Mouse (Mus musculus) liver, embryonic 15.5 days (tissue): ENCODE measurements around the gene Mrpl24. TPM values are rescaled to one million over a fixed set of nuclear protein-coding genes. Genes with fewer than 3 reads are reported as not detected.

Experiments
- ATAC-seq: fragments of 200-750 bp; cut with Nextera tagmentation; 2 replicates; pipeline ENCODE4 v1.8.0; 2017; ENCODE audit warnings: moderate number of reproducible peaks, mild to moderate bottlenecking, moderate library complexity; ENCODE audit not compliant: insufficient read depth
- H3K27ac ChIP-seq: fragments of 300-500 bp; sonication (generic); replicated peaks from 2 replicates; pipeline ENCODE4 v1.5.1; 2015; ENCODE audit warnings: mild to moderate bottlenecking, inconsistent platforms
- H3K27me3 ChIP-seq: fragments of 300-500 bp; sonication (generic); 2 replicates; pipeline ENCODE4 v1.6.1; 2015; ENCODE audit warnings: mild to moderate bottlenecking, inconsistent platforms
- H3K36me3 ChIP-seq: fragments of 300-500 bp; sonication (generic); replicated peaks from 2 replicates; pipeline ENCODE4 v1.6.1; 2015; ENCODE audit warnings: moderate library complexity, mild to moderate bottlenecking, inconsistent platforms
- H3K4me1 ChIP-seq: fragments of 300-500 bp; sonication (generic); replicated peaks from 2 replicates; pipeline ENCODE4 v1.6.1; 2015; ENCODE audit warnings: inconsistent platforms
- H3K4me2 ChIP-seq: fragments of 300-500 bp; sonication (generic); 2 replicates; pipeline ENCODE4 v1.6.1; 2015; ENCODE audit warnings: moderate library complexity, mild to moderate bottlenecking, inconsistent platforms
- H3K4me3 ChIP-seq: fragments of 300-500 bp; sonication (generic); replicated peaks from 2 replicates; pipeline ENCODE4 v1.5.1; 2015; ENCODE audit warnings: mild to moderate bottlenecking, inconsistent platforms
- H3K9ac ChIP-seq: fragments of 300-500 bp; sonication (generic); 2 replicates; pipeline ENCODE4 v1.6.1; 2015; ENCODE audit warnings: moderate library complexity, mild to moderate bottlenecking, inconsistent platforms
- H3K9me3 ChIP-seq: fragments of 300-500 bp; sonication (generic); replicated peaks from 2 replicates; pipeline ENCODE4 v1.6.1; 2016; ENCODE audit warnings: inconsistent platforms
- WGBS: fragments of 180-500 bp; shearing (Covaris S2); methylation state at CpG from one replicate; pipeline ENCODE4 v1.1.7; 2015; ENCODE audit warnings: mixed read lengths; ENCODE audit not compliant: insufficient replicate concordance; 5-methylcytosine and 5-hydroxymethylcytosine counted together
- polyA plus RNA-seq: library from polyadenylated mRNA; unstranded; fragments of >200 nt; fragmentation: Nextera tagmentation; extraction: Ambion mirVana; gene quantifications from 2 replicates; pipeline ENCODE4 v1.2.1, GENCODE M21; 2015

Gene Mrpl24
- polyA plus RNA-seq, 1 experiment from 2014 or later, result 33.5 TPM

- Histone ChIP-seq H3K27ac (no peak overlapping the region), H3K4me1 (peaks cover 49% of the 10 kb centered on the region), H3K4me3 (no peak overlapping the region), H3K27me3 (no peaks in the 10 kb centered on the region), H3K4me2 (no peak overlapping the region), H3K36me3 (peaks cover 71% of the 10 kb centered on the region), H3K9ac (no peak overlapping the region), H3K9me3 (no peaks in the 10 kb centered on the region)
- WGBS, result 71% methylated on average over 5 of the region's 5 CpGs
- no peak for ATAC-seq
Measured at GRCm38 (mm10) chr3:87934026-87934425, 14.7 kb downstream of the Mrpl24 start.

DNA sequence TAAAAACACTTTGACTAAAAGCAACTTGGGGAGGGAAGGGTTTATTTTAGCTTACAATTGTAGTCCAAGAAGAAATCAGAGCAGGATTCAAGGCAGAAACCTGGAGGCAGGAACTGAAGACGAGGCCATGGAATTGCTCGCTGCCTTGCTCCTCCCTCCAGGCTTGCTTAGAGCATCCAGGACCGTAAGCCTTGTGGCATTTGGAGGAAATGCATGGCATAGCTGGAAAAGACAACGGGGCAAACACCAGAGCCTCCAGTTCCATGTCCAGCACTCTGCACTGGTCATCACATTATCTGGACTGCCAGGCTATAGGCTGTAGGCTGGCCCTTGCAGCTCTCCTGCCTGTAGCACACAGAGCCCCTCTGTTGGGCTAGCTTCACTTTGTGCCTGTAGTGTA, 15.2 kb downstream of the Mrpl24 start:
- WGBS, result 75% methylated on average over 4 of the region's 4 CpGs

DNA sequence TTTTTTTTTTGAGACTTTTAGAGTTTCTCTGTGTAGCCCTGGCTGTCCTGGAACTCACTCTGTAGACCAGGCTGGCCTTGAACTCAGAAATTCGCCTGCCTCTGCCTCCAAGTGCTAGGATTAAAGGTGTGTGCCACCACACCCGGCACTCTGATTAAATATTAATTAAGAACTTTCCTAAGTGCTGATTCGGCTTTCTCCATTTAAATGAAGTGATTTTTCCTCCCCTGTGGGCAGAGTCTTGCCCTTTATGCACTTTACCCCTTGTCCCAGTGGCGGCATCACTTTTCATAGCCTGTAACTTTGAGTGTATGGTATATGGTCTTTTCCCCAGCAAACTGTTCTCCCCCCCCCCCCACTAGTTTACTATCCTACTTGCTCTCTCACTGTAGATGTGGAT, 15.9 kb downstream of the Mrpl24 start:
- Histone ChIP-seq H3K4me2 (no peak overlapping the region), H3K9me3 (no peaks in the 10 kb centered on the region), H3K27me3 (no peaks in the 10 kb centered on the region), H3K4me1 (peaks cover 43% of the 10 kb centered on the region), H3K27ac (no peak overlapping the region), H3K4me3 (no peak overlapping the region), H3K36me3 (peaks cover 83% of the 10 kb centered on the region), H3K9ac (no peak overlapping the region)
- no peak for ATAC-seq
- 70% methylated on average over 4 of the region's 4 CpGs for WGBS

More for the DNA sequence above, 15.2 kb downstream of the Mrpl24 start:
- Histone ChIP-seq H3K4me1 (peaks cover 44% of the 10 kb centered on the region), H3K27ac (no peak overlapping the region), H3K9ac (no peak overlapping the region), H3K4me3 (no peak overlapping the region), H3K36me3 (peaks cover 76% of the 10 kb centered on the region), H3K9me3 (no peaks in the 10 kb centered on the region), H3K27me3 (no peaks in the 10 kb centered on the region), H3K4me2 (no peak overlapping the region)
- ATAC-seq, result no peak

DNA sequence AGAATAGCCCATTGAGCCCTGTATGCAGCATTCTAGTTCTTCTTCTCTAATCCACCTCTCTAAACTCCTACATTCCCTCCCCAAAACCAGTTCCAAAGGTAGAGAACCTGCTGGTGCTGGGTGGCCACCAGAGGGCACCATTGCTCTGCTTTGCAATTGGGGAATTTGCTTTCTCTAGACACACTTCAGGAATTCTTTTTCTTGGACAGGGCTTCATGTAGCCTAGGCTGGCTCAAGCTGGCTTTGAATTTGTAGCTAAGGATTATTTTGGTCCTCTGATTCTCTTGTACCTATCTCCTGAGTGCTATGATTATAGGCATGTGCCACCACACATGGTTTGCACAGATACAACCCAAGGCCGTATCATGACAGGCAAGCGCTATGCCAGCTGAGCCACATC, 16.5 kb downstream of the Mrpl24 start:
- Histone ChIP-seq H3K9ac (no peak overlapping the region), H3K9me3 (no peaks in the 10 kb centered on the region), H3K4me3 (no peak overlapping the region), H3K4me1 (peaks cover 42% of the 10 kb centered on the region), H3K4me2 (no peak overlapping the region), H3K36me3 (peaks cover 88% of the 10 kb centered on the region), H3K27me3 (no peaks in the 10 kb centered on the region), H3K27ac (no peak overlapping the region)
- 95% methylated on average over 2 of the region's 2 CpGs for WGBS
- no peak for ATAC-seq

DNA sequence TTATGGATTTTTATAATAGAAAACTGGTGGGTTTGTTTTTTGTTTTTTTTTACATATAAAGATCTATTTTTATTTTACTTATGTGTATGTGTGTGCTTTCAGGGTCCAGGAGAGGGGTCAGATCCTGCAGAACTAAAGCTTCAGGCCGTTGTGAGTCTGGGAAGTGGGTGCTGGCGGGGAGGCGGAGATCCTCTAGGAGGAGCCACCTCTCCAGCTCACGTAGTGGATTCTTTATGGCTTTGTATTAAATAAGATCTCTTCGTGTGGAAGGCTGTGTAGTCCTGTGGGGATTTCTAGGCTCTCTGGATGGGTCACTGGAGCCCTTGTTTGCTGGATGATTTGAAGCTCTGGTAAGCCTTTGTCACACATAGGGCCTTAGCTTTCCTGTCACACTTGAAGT, 21.3 kb downstream of the Mrpl24 start:
- Histone ChIP-seq H3K4me3 (no peak overlapping the region), H3K27me3 (peaks cover 15% of the 10 kb centered on the region), H3K36me3 (peaks cover 77% of the 10 kb centered on the region), H3K9me3 (no peaks in the 10 kb centered on the region), H3K4me2 (no peak overlapping the region), H3K9ac (no peak overlapping the region), H3K27ac (no peak overlapping the region), H3K4me1 (peaks cover 6% of the 10 kb centered on the region; the same call in 1 of the 2 replicates)
- 84% methylated on average over 5 of the region's 5 CpGs for WGBS
- ATAC-seq, result no peak

- H3K27ac ChIP-seq, result no peak overlapping the region
- no peak overlapping the region for H3K9ac ChIP-seq
- no peak for ATAC-seq
- no peak overlapping the region for H3K4me2 ChIP-seq
- WGBS, result 84% methylated on average over 2 of the region's 2 CpGs
- peaks cover 6% of the 10 kb centered on the region; the same call in 1 of the 2 replicates for H3K4me1 ChIP-seq
- no peaks in the 10 kb centered on the region for H3K9me3 ChIP-seq
- no peak overlapping the region for H3K4me3 ChIP-seq
- peaks cover 33% of the 10 kb centered on the region for H3K27me3 ChIP-seq
- H3K36me3 ChIP-seq, result peaks cover 60% of the 10 kb centered on the region
Measured at GRCm38 (mm10) chr3:87942471-87942870, 23.2 kb downstream of the Mrpl24 start.

DNA sequence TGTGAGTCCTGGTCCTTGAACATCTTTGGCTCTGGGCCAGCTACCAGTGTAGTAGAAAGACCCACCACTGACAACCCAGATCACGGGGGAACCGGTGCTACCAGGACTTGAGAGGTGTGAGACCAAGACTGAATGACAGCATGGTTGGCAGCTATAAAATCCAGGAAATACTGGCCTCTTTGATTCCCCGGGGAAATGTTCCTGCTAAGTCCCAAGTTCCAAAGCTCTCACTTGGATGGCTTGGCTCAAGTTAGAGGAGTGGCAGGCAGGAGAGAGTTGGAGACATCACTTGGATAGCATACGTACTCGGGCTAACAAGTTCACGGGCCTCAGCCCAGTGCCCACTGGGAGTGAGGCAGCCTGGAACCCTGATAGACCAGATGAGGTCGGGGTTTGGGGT, 24.3 kb downstream of the Mrpl24 start:
- Histone ChIP-seq H3K9ac (no peak overlapping the region), H3K4me1 (peaks cover 17% of the 10 kb centered on the region), H3K4me2 (no peak overlapping the region), H3K27me3 (peaks cover 44% of the 10 kb centered on the region), H3K4me3 (no peak overlapping the region), H3K27ac (no peak overlapping the region), H3K36me3 (peaks cover 48% of the 10 kb centered on the region), H3K9me3 (no peaks in the 10 kb centered on the region)
- ATAC-seq, result no peak
- WGBS, result 70% methylated on average over 7 of the region's 7 CpGs

DNA sequence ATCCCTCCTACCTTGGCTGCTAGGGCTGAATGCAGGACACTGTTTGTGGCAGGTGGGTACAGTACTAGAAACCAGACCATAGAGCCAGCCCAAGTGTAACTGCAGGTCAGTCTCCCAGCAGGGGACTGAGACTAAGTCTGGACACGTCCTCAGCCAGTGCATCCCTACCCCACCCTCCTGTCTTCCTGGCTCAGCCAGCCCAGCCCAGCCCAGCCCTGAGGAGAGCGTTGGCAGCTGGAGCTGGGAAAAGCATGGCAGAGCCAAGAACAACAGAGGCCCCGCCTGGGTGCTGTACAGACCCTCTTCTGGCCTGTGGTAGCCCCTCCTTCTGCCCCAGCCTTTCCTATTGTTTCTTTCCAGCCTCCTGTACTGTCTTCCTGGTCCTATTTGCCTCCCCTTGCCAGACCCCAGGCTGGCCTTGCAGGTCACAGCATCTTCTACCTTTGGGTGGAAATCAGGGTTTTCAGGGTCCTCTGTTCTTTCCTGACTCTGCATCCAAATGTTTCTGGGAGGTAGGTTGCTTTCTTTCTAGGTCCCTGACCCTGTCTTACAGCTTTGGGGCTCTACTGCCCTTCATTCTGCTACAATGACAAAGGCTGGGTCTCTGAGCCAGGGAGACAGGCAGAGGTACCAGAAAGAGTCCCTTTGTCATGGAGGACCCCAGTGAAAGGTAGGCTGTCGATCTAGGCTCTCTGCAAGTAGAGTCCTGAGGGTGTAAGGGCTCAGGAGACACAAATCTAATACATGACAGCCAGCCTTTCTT, 25.7 kb downstream of the Mrpl24 start:
- 37% methylated on average over 4 of the region's 4 CpGs for WGBS
- H3K4me1 ChIP-seq, result peaks cover 23% of the 10 kb centered on the region
- H3K4me2 ChIP-seq, result no peak overlapping the region
- no peak overlapping the region for H3K27ac ChIP-seq
- H3K9me3 ChIP-seq, result no peaks in the 10 kb centered on the region
- no peak overlapping the region for H3K4me3 ChIP-seq
- H3K36me3 ChIP-seq, result peaks cover 34% of the 10 kb centered on the region
- ATAC-seq, result no peak
- no peak overlapping the region for H3K9ac ChIP-seq
- H3K27me3 ChIP-seq, result peaks cover 59% of the 10 kb centered on the region

GRCm38 (mm10) chr3:87945781-87946540, 26.7 kb downstream of the Mrpl24 start:
- no peak overlapping the region for H3K4me2 ChIP-seq
- H3K27ac ChIP-seq, result no peak overlapping the region
- 25% methylated on average over 12 of the region's 12 CpGs for WGBS
- H3K4me3 ChIP-seq, result no peak overlapping the region
- H3K4me1 ChIP-seq, result peaks cover 23% of the 10 kb centered on the region
- no peaks in the 10 kb centered on the region for H3K9me3 ChIP-seq
- H3K9ac ChIP-seq, result no peak overlapping the region
- no peak for ATAC-seq
- peaks cover 68% of the 10 kb centered on the region for H3K27me3 ChIP-seq
- H3K36me3 ChIP-seq, result peaks cover 26% of the 10 kb centered on the region

DNA sequence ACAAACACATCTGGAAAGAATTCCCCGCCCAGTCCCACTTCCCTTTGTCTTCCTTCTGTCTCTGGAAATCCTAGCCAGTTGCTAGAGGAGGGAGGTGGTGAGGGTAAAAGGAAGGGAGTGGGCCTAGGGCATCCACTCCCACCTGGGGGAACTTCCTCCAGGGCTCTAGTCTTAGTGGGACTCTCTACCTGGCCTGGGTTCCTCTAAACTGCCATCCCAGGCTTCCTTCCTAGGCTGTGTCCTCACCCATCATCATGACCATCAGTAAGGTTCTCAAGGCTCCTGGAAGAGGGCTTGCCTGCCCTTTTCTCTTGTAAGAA, 27.2 kb downstream of the Mrpl24 start:
- no peak for ATAC-seq
- no peak overlapping the region for H3K4me2 ChIP-seq
- H3K27me3 ChIP-seq, result peaks cover 74% of the 10 kb centered on the region
- no peak overlapping the region for H3K4me3 ChIP-seq
- H3K9me3 ChIP-seq, result no peaks in the 10 kb centered on the region
- no peak overlapping the region for H3K27ac ChIP-seq
- no peak overlapping the region for H3K9ac ChIP-seq
- H3K36me3 ChIP-seq, result peaks cover 20% of the 10 kb centered on the region
- WGBS, result 15% methylated on average over 1 of the region's 1 CpGs
- H3K4me1 ChIP-seq, result peaks cover 23% of the 10 kb centered on the region

DNA sequence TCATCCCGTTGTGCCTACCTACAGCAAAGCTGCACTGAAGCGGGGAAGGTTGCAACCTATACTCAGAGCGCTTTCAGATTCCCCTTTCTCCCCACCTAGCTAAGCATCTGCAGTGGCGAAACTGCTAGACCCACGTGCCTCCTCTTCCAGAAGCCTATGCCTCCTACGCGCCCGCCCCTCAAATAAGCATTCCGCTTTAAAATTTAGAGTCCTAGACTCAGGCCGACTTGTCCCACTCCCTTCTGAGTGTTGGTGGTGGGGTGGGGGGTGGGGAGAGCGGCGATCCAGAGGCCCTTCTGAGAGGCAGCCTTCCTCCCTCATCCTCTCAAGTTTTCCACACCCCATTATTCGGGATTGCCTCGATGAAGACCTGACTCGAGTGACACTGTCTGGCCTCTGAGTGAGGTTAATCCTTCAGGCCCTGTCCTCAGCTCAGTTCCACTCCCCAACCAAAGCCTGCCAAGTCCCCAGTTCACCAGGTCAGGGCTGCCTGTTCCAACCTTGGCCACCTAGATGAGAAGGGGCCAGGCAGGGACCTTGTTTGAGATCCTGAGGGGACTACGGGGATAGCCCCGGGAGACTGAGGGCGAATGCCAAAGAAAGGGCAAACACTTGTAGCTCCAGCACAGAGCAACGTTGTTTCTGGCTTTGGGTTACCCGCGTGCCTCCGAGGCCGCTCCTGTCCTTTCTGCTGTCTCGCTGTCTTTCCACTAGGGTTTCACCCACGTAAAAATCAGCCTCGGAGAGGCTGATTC, 27.9 kb downstream of the Mrpl24 start:
- H3K27me3 ChIP-seq, result peaks cover 81% of the 10 kb centered on the region
- no peak overlapping the region for H3K9ac ChIP-seq

More for the DNA sequence above, 27.9 kb downstream of the Mrpl24 start:
- ATAC-seq, result no peak
- Histone ChIP-seq H3K27ac (no peak overlapping the region), H3K4me2 (peak overlapping the region; percentile 44), H3K4me3 (no peak overlapping the region), H3K36me3 (peaks cover 13% of the 10 kb centered on the region), H3K9me3 (no peaks in the 10 kb centered on the region), H3K4me1 (peaks cover 23% of the 10 kb centered on the region)
- WGBS, result 4% methylated on average over 26 of the region's 26 CpGs
